Mouse (Mus musculus) lung, postnatal 14 days (tissue): ENCODE results near the gene Txn1.

Experiments
- DNase-seq: peaks from one replicate; pipeline ENCODE4 v3.0.0; 2021

Gene Txn1

GRCm38 (mm10) chr4:57940631-57941030 is 15.6 kb downstream of the Txn1 start:
- no peak for DNase-seq

GRCm38 (mm10) chr4:57937292-57937691 is 18.9 kb downstream of the Txn1 start:
- no peak for DNase-seq

GRCm38 (mm10) chr4:57934181-57934580 is 22.0 kb downstream of the Txn1 start:
- no peak for DNase-seq

- no peak for DNase-seq
Observed at GRCm38 (mm10) chr4:57930559-57931170, 25.5 kb downstream of the Txn1 start.

GRCm38 (mm10) chr4:57927464-57928205 is 28.6 kb downstream of the Txn1 start:
- no peak for DNase-seq

- DNase-seq: no peak
Observed at GRCm38 (mm10) chr4:57924556-57925071, 31.6 kb downstream of the Txn1 start.

- DNase-seq: no peak
Observed at GRCm38 (mm10) chr4:57922171-57922570, 34.0 kb downstream of the Txn1 start.

GRCm38 (mm10) chr4:57920522-57920921 is 35.7 kb downstream of the Txn1 start:
- DNase-seq: no peak

- no peak for DNase-seq
Observed at GRCm38 (mm10) chr4:57919494-57920423, 36.5 kb downstream of the Txn1 start.

GRCm38 (mm10) chr4:57916711-57917110 is 39.5 kb downstream of the Txn1 start:
- no peak for DNase-seq

GRCm38 (mm10) chr4:57916201-57916661 is 40.0 kb downstream of the Txn1 start, which contains the start of gene D630039A03Rik:
TSS of gene D630039A03Rik (minus strand) at chr4:57916297.
- peak; percentile 48 for DNase-seq

- peak; percentile 46 for DNase-seq
Observed at GRCm38 (mm10) chr4:57915216-57915965, 40.8 kb downstream of the Txn1 start.

- no peak for DNase-seq
Observed at GRCm38 (mm10) chr4:57914193-57915190, 41.7 kb downstream of the Txn1 start.

- no peak for DNase-seq
Observed at GRCm38 (mm10) chr4:57913021-57913420, 43.2 kb downstream of the Txn1 start.

GRCm38 (mm10) chr4:57908860-57909259 is 47.4 kb downstream of the Txn1 start:
- no peak for DNase-seq

- DNase-seq: no peak
Observed at GRCm38 (mm10) chr4:57906708-57907107, 49.5 kb downstream of the Txn1 start.

- DNase-seq: no peak
Observed at GRCm38 (mm10) chr4:57904638-57905037, 51.6 kb downstream of the Txn1 start.

GRCm38 (mm10) chr4:57904211-57904610 is 52.0 kb downstream of the Txn1 start:
- peak; percentile 79 for DNase-seq

GRCm38 (mm10) chr4:57902619-57903018 is 53.6 kb downstream of the Txn1 start:
- DNase-seq: no peak

- DNase-seq: peak; percentile 63
Observed at GRCm38 (mm10) chr4:57901210-57901609, 55.0 kb downstream of the Txn1 start.

- no peak for DNase-seq
Observed at GRCm38 (mm10) chr4:57896631-57897030, 59.6 kb downstream of the Txn1 start.
